Mouse (Mus musculus) cortical plate, adult 2 months (tissue): ENCODE results near the gene Epha1.

ENCODE experiments used
- CTCF ChIP-seq: fragments of 200-500 bp; IDR thresholded peaks from 2 replicates; pipeline ENCODE4 v1.5.1; 2011; ENCODE audit warnings: mild to moderate bottlenecking, control low read depth, low read length; ENCODE audit not compliant: insufficient read depth; ENCODE audit errors: extremely low read depth
- POLR2A ChIP-seq: fragments of 200-500 bp; IDR thresholded peaks from 2 replicates; pipeline ENCODE4 v1.6.1; 2011; ENCODE audit warnings: mild to moderate bottlenecking, low read length, control low read depth; ENCODE audit not compliant: insufficient read depth; ENCODE audit errors: extremely low read depth

GRCm38 (mm10) chr6:42383360-42383759, 10.3 kb upstream of the Epha1 start:
- no peak for TF ChIP-seq POLR2A
- TF ChIP-seq CTCF: no peak
